Mouse (Mus musculus): ENCODE measurements around the gene Rap1a.

The Rap1a gene

GRCm38 (mm10) chr3:105687324-105688060, 113.6 kb downstream of the Rap1a start, which contains the start of gene Ddx20:
Gene Ddx20, minus strand, starts transcription at chr3:105687574.
- DNase-seq (ENCODE audit: low spot score), result peak; percentile 92

GRCm38 (mm10) chr3:105686394-105687323, 114.5 kb downstream of the Rap1a start:
- no peak for DNase-seq (ENCODE audit: low spot score)

- DNase-seq (ENCODE audit: low spot score), result no peak
These were observed 120.8 kb downstream of the Rap1a start for GRCm38 (mm10) chr3:105680346-105680745.

All from ovary, postnatal 36 days (tissue).